ENCODE assay signal across 34 mouse cellular contexts in genomic region chr11:34431978-34432377, GRCm38 (mm10).
"Had no signal": no experiment of that assay in that cellular context is flagged by ENCODE, and none has a peak within 500 bp of the region (broad histone marks: within the 10 kb centered on the region; RNA-seq: fewer than 3 reads in every experiment).

No protein-coding gene starts in this region.

- ATAC-seq: hindbrain, embryonic 16.5 days; hindbrain, postnatal 0 days; inflammation-experienced regulatory T-cells, adult 6 months; intestine, embryonic 15.5 days; intestine, embryonic 16.5 days; intestine, postnatal 0 days had no signal

- H3K4me1 ChIP-seq: heart, embryonic 10.5 days; heart, embryonic 12.5 days; heart, embryonic 13.5 days; heart, embryonic 15.5 days; hindbrain, embryonic 12.5 days; hindbrain, embryonic 13.5 days; hindbrain, embryonic 15.5 days; intestine, embryonic 15.5 days; kidney, embryonic 15.5 days had no signal

- H3K27ac ChIP-seq: heart, embryonic 10.5 days; heart, embryonic 13.5 days; heart, embryonic 15.5 days; hindbrain, embryonic 10.5 days; hindbrain, embryonic 12.5 days; hindbrain, embryonic 13.5 days; hindbrain, embryonic 14.5 days; hindbrain, embryonic 15.5 days; hindbrain, postnatal 0 days; intestine, embryonic 15.5 days; kidney, embryonic 15.5 days; kidney, postnatal 0 days; layer of hippocampus, adult 2 months had no signal

- H3K4me2 ChIP-seq: heart, embryonic 11.5 days; heart, embryonic 12.5 days; heart, embryonic 13.5 days; heart, embryonic 15.5 days; hindbrain, embryonic 12.5 days; hindbrain, embryonic 13.5 days; hindbrain, embryonic 14.5 days; hindbrain, embryonic 15.5 days; intestine, embryonic 15.5 days; kidney, embryonic 15.5 days had no signal

- H3K4me3 ChIP-seq: heart, embryonic 10.5 days; heart, embryonic 12.5 days; heart, embryonic 13.5 days; heart, embryonic 15.5 days; hindbrain, embryonic 10.5 days; hindbrain, embryonic 12.5 days; hindbrain, embryonic 13.5 days; hindbrain, embryonic 15.5 days; intestine, embryonic 15.5 days; kidney, embryonic 15.5 days; layer of hippocampus, adult 2 months had no signal

- H3K9ac ChIP-seq: heart, embryonic 12.5 days; heart, embryonic 13.5 days; heart, embryonic 15.5 days; hindbrain, embryonic 12.5 days; hindbrain, embryonic 13.5 days; hindbrain, embryonic 14.5 days; hindbrain, embryonic 15.5 days; intestine, embryonic 15.5 days; kidney, embryonic 15.5 days had no signal

- H3K36me3 ChIP-seq: heart, embryonic 10.5 days; heart, embryonic 12.5 days; heart, embryonic 13.5 days; heart, embryonic 15.5 days; hindbrain, embryonic 10.5 days; hindbrain, embryonic 12.5 days; hindbrain, embryonic 13.5 days; hindbrain, embryonic 15.5 days; intestine, embryonic 15.5 days; kidney, embryonic 15.5 days had no signal

- H3K27me3 ChIP-seq: heart, embryonic 12.5 days; heart, embryonic 13.5 days; heart, embryonic 15.5 days; hindbrain, embryonic 12.5 days; hindbrain, embryonic 15.5 days; intestine, embryonic 15.5 days; kidney, embryonic 15.5 days had no signal

- H3K9me3 ChIP-seq: heart, embryonic 10.5 days; heart, embryonic 12.5 days; heart, embryonic 13.5 days; heart, embryonic 15.5 days; hindbrain, embryonic 10.5 days; hindbrain, embryonic 12.5 days; hindbrain, embryonic 13.5 days; hindbrain, embryonic 15.5 days; intestine, embryonic 15.5 days; kidney, embryonic 15.5 days had no signal

- DNase-seq: heart, postnatal 10 days; heart, postnatal 14 days; heart, postnatal 4 days; kidney, adult 11 months; kidney, adult 18-20 months; kidney, adult 2 months; kidney, adult 8-10 months; kidney, adult 9 months; kidney, postnatal 10 days; kidney, postnatal 14 days; kidney, postnatal 25 days; kidney, postnatal 36 days; kidney, postnatal 4 days; layer of hippocampus, adult 9-11 months; layer of hippocampus, postnatal 36 days had no signal
